Mouse (Mus musculus): Measurements from ENCODE around the gene Gm15155.

DNA sequence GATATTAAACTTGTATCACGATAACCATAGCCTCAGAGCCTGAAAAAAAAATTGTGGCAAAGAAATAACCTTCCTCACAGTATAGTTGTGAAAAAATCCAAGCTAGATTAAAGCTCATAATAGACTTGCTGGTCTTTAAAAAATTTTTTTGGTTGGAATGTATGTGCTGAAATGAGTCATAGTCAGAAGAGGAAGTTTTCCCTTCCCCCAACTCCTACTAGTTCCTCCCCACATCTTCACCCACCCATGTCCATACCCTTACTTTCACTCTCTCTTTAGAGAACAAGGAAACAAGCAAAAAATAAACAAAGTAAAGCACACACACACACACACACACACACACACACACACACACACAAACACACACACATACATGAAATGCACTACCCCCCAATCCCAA, 103.8 kb downstream of the Gm15155 start:
- no peak for TF ChIP-seq CTCF (IDR thresholded peaks at IDR 0.05; ENCODE audit: insufficient read depth, low read depth, low read length)
- TF ChIP-seq POLR2A (IDR thresholded peaks at IDR 0.05; ENCODE audit: insufficient read depth, low read depth, low read length) = no peak

Measured in olfactory bulb, adult 2 months (tissue).